Mouse (Mus musculus): ENCODE data around the gene Thy1.
A peak's percentile ranks its signal among the peaks of the same experiment; 100 is the strongest.

Gene Thy1

DNA sequence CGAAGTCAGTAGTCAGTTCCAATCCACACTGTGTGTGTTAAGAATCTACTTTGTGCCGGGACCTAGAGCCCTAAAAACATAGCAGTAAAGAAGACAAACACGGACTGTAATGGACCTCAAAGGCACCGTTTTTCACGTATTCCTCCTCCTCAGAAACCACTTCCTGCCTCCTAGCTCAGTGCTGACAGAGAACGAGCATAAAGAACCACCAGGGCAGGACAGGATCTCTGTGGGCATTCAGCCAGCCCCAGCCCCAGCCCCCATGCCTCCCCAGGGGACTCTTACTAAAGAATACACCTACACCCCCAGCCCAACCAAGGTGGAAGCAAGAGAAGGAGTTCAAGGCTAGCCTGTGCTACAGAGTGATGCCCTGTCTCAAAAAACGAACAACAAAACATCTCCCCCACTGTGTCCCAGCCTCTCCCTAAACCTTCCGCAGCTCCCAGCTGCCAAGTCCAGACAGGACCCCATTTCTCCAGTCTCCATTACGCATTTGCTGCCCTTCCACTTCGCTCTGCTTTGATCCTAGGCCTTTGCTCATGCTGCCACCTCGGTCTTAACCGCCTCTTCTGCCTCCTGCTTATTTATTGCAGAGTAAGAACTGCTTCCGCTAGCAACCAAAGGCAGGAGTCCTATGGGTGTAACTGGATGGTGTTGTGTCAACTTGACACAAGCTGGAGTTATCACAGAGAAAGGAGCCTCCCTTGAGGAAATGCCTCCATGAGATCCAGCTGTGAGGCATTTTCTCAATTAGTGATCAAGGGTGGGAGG lies 9.0 kb upstream of the Thy1 start:
- no peak for DNase-seq (ENCODE audit: extremely low read depth, low read depth)

DNA sequence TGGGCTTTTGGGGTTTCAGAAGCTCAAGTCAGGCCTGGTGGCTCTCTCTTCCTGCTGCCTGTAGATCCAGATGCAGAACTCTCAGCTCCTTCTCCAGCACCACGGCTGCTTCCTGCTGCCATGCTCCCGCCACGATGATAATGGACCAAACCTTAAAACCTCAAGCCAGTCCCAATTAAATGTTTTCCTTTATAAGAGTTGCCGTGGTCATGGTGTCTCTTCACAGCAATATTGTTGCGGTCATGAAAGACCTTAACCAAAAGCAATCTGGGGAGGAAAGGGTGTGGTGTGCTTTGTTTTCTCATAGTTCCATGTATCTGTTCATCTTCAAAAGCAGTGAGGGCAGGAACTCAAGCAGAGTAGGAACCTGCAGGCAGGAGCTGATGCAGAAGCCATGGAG lies 6.1 kb upstream of the Thy1 start:
- DNase-seq (ENCODE audit: extremely low read depth, low read depth) = no peak

DNA sequence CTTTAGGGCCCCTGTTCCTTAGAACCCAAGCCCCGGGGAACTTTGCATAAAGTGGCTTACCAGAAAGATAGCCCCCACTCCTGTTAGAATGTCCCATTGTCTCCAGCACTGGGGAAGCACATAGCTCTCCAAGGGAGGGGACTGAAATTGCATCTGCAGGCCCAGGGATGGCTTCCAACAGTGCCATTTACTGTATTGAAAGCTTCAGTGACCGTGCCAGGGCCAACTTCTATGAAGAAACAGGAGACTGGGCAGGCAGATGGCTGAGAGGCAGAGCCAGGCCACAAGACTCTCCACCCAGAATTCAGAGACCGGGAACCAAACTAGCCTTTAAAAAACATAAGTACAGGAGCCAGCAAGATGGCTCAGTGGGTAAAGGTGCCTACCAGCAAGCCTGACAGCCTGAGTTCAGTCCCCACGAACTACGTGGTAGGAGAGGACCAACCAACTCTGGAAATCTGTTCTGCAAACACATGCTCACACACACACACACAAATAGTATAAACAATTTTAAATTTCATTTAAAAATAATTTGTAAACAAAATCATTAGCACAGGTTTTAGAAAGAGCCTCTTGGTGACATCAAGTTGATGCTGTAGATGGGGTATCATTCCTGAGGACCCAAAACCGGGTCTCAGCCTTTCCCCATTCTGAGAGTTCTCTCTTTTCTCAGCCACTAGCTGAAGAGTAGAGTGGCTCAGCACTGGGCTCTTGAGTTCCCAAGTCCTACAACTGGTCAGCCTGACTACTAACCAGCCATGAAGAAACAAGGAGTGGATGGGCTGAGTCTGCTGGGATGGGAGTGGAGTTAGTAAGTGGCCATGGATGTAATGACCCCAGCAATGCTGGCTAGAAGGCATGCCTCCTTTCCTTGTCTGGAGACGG lies 1.4 kb upstream of the Thy1 start:
- no peak for DNase-seq (ENCODE audit: extremely low read depth, low read depth)

DNA sequence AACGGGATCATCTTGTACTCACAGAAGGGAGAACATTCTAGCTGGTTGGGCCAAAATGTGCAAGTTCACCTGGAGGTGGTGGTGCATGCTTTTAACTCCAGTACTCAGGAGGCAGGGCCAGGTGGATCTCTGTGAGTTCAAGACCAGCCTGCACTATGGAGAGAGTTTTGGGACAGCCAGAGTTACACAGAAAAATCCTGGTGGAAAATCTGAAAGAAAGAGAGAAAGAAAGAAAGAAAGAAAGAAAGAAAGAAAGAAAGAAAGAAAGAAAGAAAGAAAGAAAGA lies 846 bp upstream of the Thy1 start:
- no peak for DNase-seq (ENCODE audit: extremely low read depth, low read depth)

DNA sequence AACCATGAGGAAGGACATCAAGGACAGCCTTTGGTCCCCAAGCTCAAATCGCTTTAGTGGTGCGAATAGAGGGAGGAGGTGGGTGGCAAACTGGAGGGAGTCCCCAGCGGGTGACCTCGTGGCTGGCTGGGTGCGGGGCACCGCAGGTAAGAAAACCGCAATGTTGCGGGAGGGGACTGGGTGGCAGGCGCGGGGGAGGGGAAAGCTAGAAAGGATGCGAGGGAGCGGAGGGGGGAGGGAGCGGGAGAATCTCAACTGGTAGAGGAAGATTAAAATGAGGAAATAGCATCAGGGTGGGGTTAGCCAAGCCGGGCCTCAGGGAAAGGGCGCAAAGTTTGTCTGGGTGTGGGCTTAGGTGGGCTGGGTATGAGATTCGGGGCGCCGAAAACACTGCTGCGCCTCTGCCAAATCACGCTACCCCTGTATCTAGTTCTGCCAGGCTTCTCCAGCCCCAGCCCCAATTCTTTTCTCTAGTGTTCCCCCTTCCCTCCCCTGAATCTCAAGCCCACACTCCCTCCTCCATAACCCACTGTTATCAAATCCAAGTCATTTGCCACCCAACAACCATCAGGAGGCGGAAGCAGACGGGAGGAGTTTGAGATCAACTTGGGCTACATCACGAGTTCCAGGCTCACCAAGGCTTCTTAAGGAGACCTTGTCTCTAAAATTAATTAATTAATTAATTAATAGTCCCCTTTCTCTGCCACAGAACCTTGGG lies 683 bp downstream of the Thy1 start:
- no peak for DNase-seq (ENCODE audit: extremely low read depth, low read depth)

DNA sequence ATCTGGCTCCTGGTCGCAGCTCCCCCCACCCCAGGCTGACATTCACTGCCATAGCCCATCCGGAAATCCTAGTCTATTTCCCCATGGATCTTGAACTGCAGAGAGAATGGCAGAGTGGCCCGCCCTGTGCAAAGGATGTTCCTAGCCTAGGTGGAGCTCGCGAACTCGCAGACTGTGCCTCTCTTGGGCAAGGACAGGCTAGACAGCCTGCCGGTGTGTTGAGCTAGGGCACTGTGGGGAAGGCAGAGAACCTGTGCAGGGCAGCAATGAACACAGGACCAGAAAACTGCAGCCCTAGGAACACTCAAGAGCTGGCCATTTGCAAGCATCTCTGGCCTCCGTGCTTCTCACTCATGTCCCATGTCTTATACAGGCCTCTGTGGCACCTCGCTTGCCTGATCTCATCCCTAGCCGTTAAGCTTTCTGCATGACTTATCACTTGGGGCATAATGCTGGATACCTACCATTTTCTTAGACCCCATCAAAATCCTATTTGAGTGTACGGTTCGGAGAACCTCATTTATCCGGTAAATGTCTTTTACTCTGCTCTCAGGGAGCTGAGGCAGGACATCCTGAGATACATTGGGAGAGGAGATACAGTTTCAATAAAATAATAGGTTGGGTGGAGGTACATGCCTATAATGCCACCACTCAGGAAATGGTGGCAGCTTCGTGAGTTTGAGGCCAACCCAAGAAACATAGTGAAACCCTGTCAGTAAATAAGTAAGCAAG lies 1.4 kb downstream of the Thy1 start:
- DNase-seq (ENCODE audit: extremely low read depth, low read depth) = no peak

DNA sequence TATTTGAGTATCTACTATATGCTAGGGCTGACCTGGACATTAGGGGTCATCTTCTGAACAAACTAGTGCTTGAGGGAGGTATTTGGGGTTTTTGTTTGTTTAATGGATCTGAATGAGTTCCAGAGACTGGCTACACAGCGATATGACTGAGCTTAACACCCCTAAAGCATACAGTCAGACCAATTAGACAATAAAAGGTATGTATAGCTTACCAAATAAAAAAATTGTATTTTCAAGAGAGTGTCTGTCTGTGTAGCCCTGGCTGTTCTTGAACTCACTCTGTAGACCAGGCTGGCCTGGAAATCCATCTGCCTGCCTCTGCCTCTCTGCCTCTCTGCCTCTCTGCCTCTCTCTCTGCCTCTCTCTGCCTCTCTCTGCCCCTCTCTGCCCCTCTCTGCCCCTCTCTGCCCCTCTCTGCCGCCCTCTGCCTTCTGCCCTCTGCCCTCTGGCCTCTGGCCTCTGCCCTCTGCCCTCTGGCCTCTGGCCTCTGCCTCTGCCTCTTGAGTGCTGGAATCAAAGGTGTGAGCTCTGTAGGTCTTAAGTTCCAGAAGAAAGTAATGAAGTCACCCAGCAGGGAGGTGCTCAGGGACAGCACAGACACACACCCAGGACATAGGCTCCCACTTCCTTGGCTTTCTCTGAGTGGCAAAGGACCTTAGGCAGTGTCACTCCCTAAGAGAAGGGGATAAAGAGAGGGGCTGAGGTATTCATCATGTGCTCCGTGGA lies 2.1 kb downstream of the Thy1 start:
- no peak for DNase-seq (ENCODE audit: extremely low read depth, low read depth)

DNA sequence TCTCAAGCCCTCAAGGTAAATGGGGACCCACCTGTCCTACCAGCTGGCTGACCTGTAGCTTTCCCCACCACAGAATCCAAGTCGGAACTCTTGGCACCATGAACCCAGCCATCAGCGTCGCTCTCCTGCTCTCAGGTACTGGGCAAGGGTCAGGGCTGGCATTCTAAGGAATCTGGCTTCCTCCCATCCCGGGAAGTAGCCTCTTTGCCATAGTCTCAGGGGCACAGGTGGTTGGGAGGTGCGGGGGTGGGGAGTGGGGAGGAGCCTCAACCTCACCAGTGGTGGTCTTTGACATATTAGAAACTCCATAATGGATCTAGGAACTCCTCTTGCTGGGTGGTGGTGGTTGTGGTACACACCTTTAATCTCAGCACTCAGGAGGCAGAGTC lies 2.7 kb downstream of the Thy1 start:
- DNase-seq (ENCODE audit: extremely low read depth, low read depth) = no peak

DNA sequence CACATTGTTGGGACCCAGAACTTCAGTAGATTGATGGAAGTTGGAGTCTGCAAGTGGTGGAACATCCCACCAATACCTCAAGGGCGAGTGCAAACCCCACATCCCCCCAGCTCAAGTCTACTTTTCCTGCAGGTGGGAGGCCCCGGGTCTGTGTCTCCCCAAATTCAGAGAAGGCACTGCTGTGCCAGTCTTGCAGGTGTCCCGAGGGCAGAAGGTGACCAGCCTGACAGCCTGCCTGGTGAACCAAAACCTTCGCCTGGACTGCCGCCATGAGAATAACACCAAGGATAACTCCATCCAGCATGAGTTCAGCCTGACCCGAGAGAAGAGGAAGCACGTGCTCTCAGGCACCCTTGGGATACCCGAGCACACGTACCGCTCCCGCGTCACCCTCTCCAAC lies 3.2 kb downstream of the Thy1 start:
- DNase-seq (ENCODE audit: extremely low read depth, low read depth) = no peak

DNA sequence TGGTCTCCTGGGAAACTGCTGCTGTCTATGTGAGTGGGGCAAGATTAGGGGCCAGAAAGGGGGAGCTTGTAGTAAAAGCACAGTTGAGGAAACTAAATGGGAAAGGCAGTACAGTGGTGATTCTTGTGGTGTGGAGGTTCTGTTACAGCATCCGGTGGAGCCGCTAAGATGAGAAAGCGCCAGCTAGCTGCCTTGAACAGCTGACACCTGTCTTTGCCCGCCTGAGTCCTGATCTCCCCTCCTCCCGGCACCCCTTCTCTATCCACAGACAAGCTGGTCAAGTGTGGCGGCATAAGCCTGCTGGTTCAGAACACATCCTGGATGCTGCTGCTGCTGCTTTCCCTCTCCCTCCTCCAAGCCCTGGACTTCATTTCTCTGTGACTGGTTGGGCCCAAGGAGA lies 3.9 kb downstream of the Thy1 start:
- no peak for DNase-seq (ENCODE audit: extremely low read depth, low read depth)

DNA sequence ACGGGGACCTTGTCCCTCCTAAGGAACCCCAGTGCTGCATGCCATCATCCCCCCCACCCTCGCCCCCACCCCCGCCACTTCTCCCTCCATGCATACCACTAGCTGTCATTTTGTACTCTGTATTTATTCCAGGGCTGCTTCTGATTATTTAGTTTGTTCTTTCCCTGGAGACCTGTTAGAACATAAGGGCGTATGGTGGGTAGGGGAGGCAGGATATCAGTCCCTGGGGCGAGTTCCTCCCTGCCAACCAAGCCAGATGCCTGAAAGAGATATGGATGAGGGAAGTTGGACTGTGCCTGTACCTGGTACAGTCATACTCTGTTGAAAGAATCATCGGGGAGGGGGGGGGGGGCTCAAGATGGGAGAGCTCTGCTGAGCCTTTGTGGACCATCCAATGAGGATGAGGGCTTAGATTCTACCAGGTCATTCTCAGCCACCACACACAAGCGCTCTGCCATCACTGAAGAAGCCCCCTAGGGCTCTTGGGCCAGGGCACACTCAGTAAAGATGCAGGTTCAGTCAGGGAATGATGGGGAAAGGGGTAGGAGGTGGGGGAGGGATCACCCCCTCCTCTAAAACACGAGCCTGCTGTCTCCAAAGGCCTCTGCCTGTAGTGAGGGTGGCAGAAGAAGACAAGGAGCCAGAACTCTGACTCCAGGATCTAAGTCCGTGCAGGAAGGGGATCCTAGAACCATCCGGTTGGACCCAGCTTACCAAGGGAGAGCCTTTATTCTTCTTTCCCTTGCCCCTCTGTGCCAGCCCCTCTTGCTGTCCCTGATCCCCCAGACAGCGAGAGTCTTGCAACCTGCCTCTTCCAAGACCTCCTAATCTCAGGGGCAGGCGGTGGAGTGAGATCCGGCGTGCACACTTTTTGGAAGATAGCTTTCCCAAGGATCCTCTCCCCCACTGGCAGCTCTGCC lies 4.6 kb downstream of the Thy1 start:
- no peak for DNase-seq (ENCODE audit: extremely low read depth, low read depth)

DNA sequence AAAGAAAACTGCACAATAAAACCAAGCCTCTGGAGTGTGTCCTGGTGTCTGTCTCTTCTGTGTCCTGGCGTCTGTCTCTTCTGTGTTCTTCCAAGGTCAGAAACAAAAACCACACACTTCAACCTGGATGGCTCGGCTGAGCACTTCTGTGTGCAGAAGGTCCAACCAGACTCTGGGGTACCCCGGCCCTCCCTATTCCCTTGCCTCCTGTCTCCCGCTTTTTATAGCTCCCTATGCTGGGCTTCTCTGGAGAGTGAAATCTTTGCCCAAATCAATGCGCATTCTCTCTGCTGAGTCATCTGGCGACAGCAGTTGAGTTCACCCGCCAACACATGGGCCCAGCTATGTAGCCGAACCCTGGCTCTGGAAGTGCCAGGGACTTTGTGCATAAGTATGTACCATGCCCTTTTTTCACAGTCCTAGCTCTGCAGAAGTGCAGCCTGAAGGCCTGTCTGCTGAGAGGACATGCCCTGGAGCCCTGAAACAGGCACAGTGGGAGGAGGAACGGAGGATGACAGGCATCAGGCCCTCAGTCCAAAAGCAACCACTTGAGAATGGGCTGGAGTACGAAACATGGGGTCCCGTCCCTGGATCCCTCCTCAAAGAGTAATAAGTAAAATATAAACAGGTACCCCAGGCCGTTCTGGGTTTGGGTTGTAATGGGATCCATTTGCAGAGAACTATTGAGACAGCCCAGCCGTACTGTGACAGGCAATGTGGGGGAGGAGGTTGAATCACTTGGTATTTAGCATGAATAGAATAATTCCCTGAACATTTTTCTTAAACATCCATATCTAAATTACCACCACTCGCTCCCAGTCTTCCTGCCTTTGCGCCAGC lies 5.6 kb downstream of the Thy1 start:
- DNase-seq (ENCODE audit: extremely low read depth, low read depth) = no peak

DNA sequence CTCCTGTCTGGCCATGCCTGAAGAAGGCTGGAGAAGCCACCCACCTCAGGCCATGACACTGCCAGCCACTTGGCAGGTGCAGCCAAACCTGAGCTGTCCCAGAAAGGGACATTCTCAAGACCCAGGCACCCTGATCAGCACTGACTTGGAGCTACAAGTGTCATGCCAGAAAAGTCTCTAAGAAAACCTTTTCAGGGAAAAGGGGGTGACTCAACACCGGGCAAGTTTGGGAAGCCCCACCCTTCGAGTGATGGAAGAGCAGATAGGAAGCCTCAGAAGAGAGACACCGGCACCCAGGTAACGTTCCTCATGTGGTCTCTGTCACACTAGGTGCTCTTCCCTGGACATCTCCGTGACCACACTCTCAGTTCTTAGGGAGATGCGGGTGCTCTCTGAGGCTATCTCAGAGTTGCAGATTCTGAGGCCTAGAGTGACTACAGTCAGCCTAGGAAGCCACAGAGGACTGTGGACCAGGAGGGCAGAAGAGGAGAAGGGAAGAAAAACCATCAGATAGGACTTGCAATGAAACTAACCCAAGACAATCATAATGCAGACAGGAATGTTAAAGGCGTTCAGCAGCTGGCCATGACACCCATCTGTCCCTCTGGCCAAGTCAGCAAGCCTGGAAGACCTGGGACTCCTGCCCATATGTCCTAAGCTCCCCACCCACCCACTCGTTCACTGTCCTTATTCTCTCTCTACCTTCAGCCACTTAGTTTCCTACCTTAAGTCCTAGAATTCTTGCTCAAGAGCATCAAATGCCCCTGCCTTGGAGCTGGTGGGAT lies 6.4 kb downstream of the Thy1 start:
- no peak for DNase-seq (ENCODE audit: extremely low read depth, low read depth)

DNA sequence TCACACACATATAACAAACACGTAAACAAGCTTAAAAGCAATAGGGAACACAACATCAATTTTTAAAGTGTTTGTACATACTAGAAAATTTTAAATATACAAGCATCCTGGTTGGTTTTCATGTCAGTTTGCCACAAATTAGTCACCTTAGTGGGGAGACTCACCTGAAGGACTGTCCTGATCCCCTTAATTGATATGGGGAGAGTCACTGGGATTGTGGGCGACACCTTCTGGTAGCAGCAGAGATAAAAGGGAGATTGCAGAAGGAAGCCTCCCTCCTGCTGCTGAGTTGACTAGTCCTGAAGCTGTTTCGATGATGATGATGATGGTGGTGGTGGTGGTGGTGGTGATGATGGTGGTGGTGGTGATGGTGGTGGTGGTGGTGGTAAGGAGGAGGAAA lies 9.7 kb downstream of the Thy1 start:
- no peak for DNase-seq (ENCODE audit: extremely low read depth, low read depth)

DNA sequence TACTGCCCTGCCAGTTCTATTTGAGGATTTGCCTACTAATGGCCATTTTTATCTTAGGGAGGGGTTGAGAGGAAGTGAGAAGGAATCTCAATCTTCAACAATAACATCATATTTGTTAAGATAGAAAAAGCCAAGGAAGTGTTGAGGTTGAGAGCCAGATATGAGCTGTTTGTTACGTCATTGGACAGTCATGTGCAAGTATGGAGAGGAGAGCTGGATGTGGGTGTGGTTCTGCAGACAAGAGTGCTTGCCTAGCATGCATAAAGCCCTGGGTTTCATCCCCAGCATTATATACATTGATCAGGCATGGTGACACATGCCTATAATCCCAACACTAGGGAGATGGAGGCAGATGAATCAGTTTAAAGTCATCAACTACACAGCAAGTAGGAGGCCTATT lies 10.8 kb downstream of the Thy1 start:
- no peak for DNase-seq (ENCODE audit: extremely low read depth, low read depth)

DNA sequence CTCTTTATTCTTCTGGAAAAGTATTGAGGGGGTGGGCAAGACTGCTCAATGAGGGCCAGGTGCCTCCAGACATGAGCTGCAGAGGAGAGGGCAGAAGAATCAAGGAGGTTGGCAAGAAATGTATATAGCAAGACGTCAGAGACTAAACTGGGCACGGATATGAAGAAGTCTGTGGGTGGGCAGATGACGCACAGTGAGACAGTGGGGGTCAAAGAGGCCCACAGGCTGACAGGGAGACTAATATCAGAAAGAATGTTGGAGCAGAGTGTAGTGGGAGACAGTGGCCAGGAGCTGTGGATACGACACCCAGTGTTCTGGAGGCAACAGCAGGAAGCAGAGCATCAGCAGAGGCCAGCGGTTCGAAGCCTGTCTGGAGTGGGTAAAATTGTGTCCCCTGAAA lies 15.4 kb downstream of the Thy1 start:
- no peak for DNase-seq (ENCODE audit: extremely low read depth, low read depth)

DNA sequence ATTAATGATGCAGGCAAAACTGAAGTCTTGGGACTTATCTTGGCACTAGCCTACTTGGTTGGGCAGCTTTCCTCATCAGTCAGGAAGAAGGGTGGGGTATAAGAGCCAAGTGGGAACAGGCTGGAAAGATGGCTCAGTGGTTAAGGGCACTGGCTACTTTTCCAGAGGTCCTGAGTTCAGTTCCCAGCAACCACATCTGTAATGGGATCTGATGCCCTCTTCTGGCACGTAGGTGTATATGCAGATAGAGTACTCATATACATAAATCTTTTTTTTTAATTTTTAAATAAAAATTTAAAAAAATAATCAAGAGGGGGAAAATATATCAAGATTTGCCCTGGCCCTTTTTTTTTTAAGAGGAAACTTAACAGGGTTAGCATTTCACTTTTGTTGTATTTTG lies 22.0 kb downstream of the Thy1 start:
- no peak for DNase-seq (ENCODE audit: extremely low read depth, low read depth)

DNA sequence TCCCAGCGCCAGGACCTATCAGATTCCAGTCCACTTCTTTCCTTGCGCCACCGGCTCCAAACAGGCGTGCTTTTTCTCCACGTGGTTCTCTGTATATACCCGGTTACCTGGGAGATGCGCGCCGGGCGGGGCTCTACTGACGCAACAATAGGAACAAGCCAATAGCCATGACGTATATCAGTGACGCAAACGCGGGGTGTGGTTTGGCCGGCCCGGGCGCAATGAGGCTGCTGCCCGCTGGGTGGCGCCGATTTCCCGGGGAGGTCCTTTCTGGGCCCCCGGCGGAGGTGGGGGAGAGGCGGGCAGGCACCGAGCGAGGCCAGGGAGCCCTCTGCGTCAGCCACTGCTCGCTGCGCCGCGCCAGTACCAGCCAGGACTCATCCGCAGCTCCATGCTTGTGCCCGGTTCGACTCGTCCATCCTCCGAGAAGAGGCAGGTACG lies 23.6 kb downstream of the Thy1 start, which contains the start of gene Usp2:
TSS of gene Usp2 (plus strand) at position 237 of the 441 bp plus-strand sequence.
- peak; percentile 91 for DNase-seq (ENCODE audit: extremely low read depth, low read depth)
